Mouse (Mus musculus): ENCODE results near the gene Tsks. TPM values are rescaled to one million over a fixed set of nuclear protein-coding genes. Genes with fewer than 3 reads are reported as not detected.

Gene Tsks
- polyA plus RNA-seq, 1 experiment from 2014 or later = not detected

GRCm38 (mm10) chr7:44965975-44966374 lies 23.0 kb downstream of the Tsks start:
- Histone ChIP-seq H3K36me3 (peaks cover 57% of the 10 kb centered on the region), H3K9me3 (no peaks in the 10 kb centered on the region), H3K9ac (replicated peaks) (no peak overlapping the region), H3K4me1 (peaks cover 13% of the 10 kb centered on the region), H3K4me3 (no peak overlapping the region), H3K27ac (replicated peaks) (no peak overlapping the region), H3K4me2 (replicated peaks) (no peak overlapping the region), H3K27me3 (no peaks in the 10 kb centered on the region)
- no peak for ATAC-seq (replicated peaks)
- 86% methylated on average over 7 of the region's 7 CpGs for WGBS

DNA sequence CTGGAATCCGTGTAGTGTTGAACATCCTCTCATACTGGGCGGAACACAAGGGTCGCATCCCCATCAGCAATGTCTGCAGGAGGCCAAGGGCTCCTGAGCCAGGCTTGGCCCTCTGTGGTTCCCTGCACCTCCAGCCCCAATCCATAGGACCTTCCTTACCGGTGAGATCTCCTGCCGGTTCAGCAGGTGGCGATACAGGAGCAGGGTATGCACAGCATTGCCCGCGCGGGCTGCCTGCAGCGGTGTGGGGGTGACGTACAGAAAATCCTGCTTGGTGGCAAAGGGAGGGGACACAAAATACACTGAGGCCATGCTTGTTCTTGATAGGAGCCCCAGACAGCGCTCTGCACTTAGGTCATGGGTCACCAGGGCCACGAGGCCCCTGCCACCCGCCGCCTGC lies 23.6 kb downstream of the Tsks start:
- Histone ChIP-seq H3K4me3 (no peak overlapping the region), H3K4me2 (replicated peaks) (no peak overlapping the region), H3K27me3 (no peaks in the 10 kb centered on the region), H3K4me1 (peaks cover 19% of the 10 kb centered on the region), H3K9ac (replicated peaks) (no peak overlapping the region), H3K36me3 (peaks cover 50% of the 10 kb centered on the region), H3K9me3 (no peaks in the 10 kb centered on the region), H3K27ac (replicated peaks) (no peak overlapping the region)
- no peak for ATAC-seq (replicated peaks)
- 80% methylated on average over 15 of the region's 15 CpGs for WGBS

DNA sequence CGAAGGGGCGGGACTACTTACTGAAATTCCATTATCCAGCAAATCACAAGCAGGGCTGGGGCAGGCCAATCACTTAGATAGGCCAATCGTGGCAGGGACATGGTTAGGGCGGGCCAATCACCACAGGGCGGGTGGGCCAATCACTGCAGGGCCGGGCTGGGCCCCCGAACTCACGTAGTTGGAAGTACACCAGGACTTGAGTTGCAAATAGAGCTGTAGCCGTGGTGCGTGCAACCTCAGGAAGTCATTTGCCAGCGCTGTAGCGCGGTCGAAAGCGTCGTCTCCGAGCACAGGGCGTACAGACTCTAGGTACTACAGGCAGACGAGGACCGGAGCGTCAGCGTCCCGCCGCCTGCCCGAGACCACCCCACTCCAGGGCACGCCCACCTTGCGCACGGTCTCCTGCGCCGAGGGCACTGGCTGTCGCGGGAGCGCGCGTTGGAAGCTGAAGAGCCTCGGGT lies 27.3 kb downstream of the Tsks start:
- Histone ChIP-seq H3K27ac (replicated peaks) (peak overlapping the region; percentile 90), H3K4me2 (replicated peaks) (peak overlapping the region; percentile 95), H3K27me3 (no peaks in the 10 kb centered on the region), H3K36me3 (peaks cover 23% of the 10 kb centered on the region), H3K4me3 (peak overlapping the region; percentile 68), H3K9me3 (no peaks in the 10 kb centered on the region), H3K4me1 (peaks cover 48% of the 10 kb centered on the region), H3K9ac (replicated peaks) (peak overlapping the region; percentile 56)
- ATAC-seq (replicated peaks) = peak; percentile 96
- under 1% methylated on average over 36 of the region's 36 CpGs for WGBS

DNA sequence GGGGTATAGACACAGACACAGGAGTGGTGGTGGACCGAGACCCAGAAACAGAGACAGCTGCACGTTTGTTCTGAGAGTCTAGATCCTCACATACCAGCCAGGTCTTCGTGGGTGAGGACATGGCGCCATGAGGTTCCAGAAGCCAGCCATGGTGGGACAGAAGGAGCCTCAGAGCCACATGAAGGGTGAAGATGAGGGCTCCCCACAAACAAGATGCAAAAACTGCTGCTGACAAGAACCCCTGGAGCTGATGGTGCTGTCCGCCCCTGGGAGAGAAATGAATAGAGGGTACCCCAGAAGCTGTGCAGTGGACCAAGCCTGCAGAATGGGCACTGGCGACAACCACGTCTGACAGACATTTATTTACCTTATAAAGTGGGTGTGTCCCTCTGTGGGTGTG lies 28.1 kb downstream of the Tsks start:
- ATAC-seq (replicated peaks) = no peak
- WGBS = 67% methylated on average over 7 of the region's 7 CpGs

GRCm38 (mm10) chr7:44973415-44974130 lies 30.6 kb downstream of the Tsks start:
- Histone ChIP-seq H3K9ac (replicated peaks) (peak overlapping the region; percentile 62), H3K36me3 (peaks cover 29% of the 10 kb centered on the region), H3K4me2 (replicated peaks) (peak overlapping the region; percentile 83), H3K9me3 (no peaks in the 10 kb centered on the region), H3K4me3 (peak overlapping the region; percentile 54), H3K4me1 (peaks cover 50% of the 10 kb centered on the region), H3K27me3 (no peaks in the 10 kb centered on the region), H3K27ac (replicated peaks) (peak overlapping the region; percentile 96)
- WGBS = 28% methylated on average over 14 of the region's 14 CpGs
- ATAC-seq (replicated peaks) = no peak

More for the DNA sequence above, 28.1 kb downstream of the Tsks start:
- peak overlapping the region; percentile 68 for H3K4me3 ChIP-seq
- peaks cover 50% of the 10 kb centered on the region for H3K4me1 ChIP-seq
- peak overlapping the region; percentile 95 for H3K4me2 ChIP-seq (replicated peaks)
- H3K27me3 ChIP-seq = no peaks in the 10 kb centered on the region
- no peaks in the 10 kb centered on the region for H3K9me3 ChIP-seq
- peak overlapping the region; percentile 56 for H3K9ac ChIP-seq (replicated peaks)
- H3K27ac ChIP-seq (replicated peaks) = peak overlapping the region; percentile 90
- peaks cover 19% of the 10 kb centered on the region for H3K36me3 ChIP-seq

- peak; percentile 49 for ATAC-seq (replicated peaks)
- Histone ChIP-seq H3K36me3 (peaks cover 39% of the 10 kb centered on the region), H3K9ac (replicated peaks) (peak within 1 kb of the TSS; percentile 62), H3K27ac (replicated peaks) (peak within 1 kb of the TSS; percentile 96), H3K9me3 (no peaks in the 10 kb centered on the region), H3K4me1 (peaks cover 49% of the 10 kb centered on the region), H3K27me3 (no peaks in the 10 kb centered on the region), H3K4me2 (replicated peaks) (peak within 1 kb of the TSS; percentile 83), H3K4me3 (peak within 1 kb of the TSS; percentile 54)
- 1% methylated on average over 22 of the region's 22 CpGs for WGBS
Measured at GRCm38 (mm10) chr7:44974383-44975116, 31.5 kb downstream of the Tsks start, which contains the start of gene Cpt1c. Gene Cpt1c (minus strand): TSS chr7:44974851.

GRCm38 (mm10) chr7:44975117-44975419 lies 32.1 kb downstream of the Tsks start:
- no peaks in the 10 kb centered on the region for H3K27me3 ChIP-seq
- H3K4me3 ChIP-seq = peak overlapping the region; percentile 54
- H3K4me2 ChIP-seq (replicated peaks) = peak overlapping the region; percentile 83
- H3K4me1 ChIP-seq = peaks cover 46% of the 10 kb centered on the region
- 0 out of 2 replicates have a peak overlapping the region, but pooled peaks have one; percentile 12 for H3K9ac ChIP-seq (replicated peaks)
- ATAC-seq (replicated peaks) = 0 out of 2 replicates have a peak, but pooled peaks have one; percentile 5
- H3K36me3 ChIP-seq = peaks cover 43% of the 10 kb centered on the region
- H3K27ac ChIP-seq (replicated peaks) = peak overlapping the region; percentile 96
- H3K9me3 ChIP-seq = no peaks in the 10 kb centered on the region
- WGBS = 20% methylated on average over 6 of the region's 6 CpGs

DNA sequence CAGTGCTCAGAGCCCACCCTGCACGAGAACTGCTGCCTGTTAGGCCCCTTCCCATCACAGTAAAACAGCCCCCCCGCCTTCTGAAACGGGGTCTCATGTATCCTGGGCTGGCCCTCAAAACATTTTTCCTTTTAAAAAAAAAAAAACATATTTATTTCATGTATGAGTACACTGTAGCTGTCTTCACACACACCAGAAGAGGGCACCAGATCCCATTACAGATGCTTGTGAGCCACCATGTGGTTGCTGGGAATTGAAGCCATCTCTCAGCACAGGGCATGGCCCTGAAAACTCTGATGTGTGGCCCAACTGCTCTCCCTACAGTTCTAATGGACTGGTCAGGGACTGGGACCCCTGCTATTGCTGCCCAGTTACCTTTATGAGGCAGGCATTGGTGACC lies 35.3 kb downstream of the Tsks start:
- Histone ChIP-seq H3K36me3 (peaks cover 69% of the 10 kb centered on the region), H3K4me2 (replicated peaks) (no peak overlapping the region), H3K9me3 (no peaks in the 10 kb centered on the region), H3K4me1 (peaks cover 16% of the 10 kb centered on the region), H3K4me3 (no peak overlapping the region), H3K27ac (replicated peaks) (no peak overlapping the region), H3K9ac (replicated peaks) (no peak overlapping the region), H3K27me3 (no peaks in the 10 kb centered on the region)
- ATAC-seq (replicated peaks) = no peak
- 93% methylated on average over 3 of the region's 3 CpGs for WGBS

DNA sequence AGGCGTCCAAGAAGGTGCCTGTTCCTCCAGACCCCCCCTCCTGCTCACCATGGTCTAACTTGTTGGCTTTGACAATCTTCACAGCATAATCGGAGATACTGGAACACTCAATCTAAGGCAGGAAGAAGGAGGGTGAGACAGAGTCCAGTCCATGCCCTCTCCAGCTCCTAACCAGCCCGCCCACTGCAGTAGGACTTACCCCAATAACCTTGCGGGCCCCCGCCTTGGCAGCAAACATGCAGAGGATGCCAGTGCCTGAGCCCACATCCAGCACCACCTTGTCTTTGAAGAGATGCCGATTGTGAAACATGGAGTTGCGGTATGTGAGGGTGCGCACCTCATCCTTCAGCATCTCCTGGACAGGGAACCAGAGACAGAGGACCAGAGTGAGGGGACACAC lies 38.5 kb downstream of the Tsks start:
- Histone ChIP-seq H3K4me1 (peaks cover 20% of the 10 kb centered on the region), H3K9ac (replicated peaks) (no peak overlapping the region), H3K9me3 (no peaks in the 10 kb centered on the region), H3K4me3 (no peak overlapping the region), H3K27me3 (no peaks in the 10 kb centered on the region), H3K4me2 (replicated peaks) (no peak overlapping the region), H3K27ac (replicated peaks) (no peak overlapping the region), H3K36me3 (peaks cover 60% of the 10 kb centered on the region)
- 97% methylated on average over 8 of the region's 8 CpGs for whole genome bisulfite sequencing
- no peak for ATAC-seq (replicated peaks)

DNA sequence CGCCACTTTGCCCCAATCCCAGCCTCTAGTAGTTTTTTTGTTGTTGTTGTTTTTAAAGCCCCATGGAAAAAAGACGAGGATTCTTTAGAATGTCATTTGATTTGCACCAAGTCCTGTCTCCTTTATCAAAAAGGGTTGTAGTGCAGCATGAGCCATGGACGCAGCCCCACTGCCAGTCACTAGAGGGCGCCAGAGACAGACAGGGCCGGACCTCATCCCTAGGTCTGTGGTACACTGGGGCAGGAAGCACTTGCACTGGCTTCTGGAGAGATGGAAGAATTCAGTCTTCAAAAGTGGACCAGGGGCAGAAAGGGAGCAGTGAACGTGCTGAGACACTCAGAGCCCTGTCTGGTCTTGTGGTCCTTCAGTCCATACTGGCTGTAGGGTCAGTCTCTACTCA lies 40.1 kb downstream of the Tsks start:
- Histone ChIP-seq H3K4me1 (peaks cover 25% of the 10 kb centered on the region), H3K27me3 (no peaks in the 10 kb centered on the region), H3K4me2 (replicated peaks) (no peak overlapping the region; the same call in 1 of the 2 replicates), H3K27ac (replicated peaks) (0 out of 2 replicates have a peak overlapping the region, but pooled peaks have one; percentile 11), H3K36me3 (peaks cover 45% of the 10 kb centered on the region), H3K9me3 (no peaks in the 10 kb centered on the region), H3K4me3 (0 out of 2 replicates have a peak overlapping the region, but pooled peaks have one; percentile 8), H3K9ac (replicated peaks) (no peak overlapping the region)
- no peak for ATAC-seq (replicated peaks)
- 26% methylated on average over 6 of the region's 6 CpGs for WGBS

DNA sequence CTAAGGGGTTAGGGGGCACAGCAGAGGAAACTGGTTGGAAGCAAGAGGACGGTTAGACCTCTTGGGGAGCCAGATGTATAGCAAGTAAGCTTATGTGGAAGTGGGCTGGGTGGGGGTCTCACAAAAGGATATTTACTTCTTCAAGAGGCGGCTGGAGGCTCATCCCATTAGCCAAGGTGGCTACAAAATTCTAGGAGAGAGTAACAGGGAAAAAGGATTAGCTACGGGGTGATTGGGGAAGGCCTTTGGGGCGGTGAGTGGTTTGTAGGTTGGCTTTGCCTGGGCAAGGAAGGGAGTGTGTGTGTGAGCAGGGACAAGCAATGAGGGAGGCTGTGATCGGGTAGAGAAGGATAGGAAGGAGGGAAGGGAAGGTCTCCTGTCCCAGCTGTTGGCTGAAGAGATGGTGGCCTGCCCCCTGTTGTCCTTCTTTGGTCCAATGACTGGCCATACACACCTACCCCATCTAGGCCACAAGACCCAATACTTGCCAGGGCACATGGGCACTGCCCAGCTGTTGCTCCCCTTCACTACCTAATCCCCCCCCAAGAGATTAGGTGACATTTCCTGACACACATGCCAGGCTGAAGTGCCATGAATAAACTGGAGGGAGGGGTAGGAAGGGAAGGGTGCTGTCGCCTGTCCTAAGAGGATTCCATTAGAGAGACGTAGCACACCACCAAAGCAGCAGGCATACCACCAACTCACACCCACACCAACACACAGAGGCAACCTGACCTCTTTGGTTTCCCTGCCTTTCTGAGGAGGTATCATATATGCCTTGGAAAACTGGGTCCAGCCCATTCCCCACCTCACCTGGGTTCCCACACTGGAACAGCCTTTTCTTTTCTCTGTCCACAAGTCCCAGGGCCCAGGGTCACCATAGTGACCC lies 41.2 kb downstream of the Tsks start:
- Histone ChIP-seq H3K9me3 (no peaks in the 10 kb centered on the region), H3K4me2 (replicated peaks) (peak overlapping the region; percentile 60), H3K27me3 (no peaks in the 10 kb centered on the region), H3K27ac (replicated peaks) (0 out of 2 replicates have a peak overlapping the region, but pooled peaks have one; percentile 17), H3K4me1 (peaks cover 34% of the 10 kb centered on the region), H3K36me3 (peaks cover 34% of the 10 kb centered on the region), H3K9ac (replicated peaks) (no peak overlapping the region), H3K4me3 (peak overlapping the region; percentile 65)
- 71% methylated on average over 7 of the region's 7 CpGs for WGBS
- no peak for ATAC-seq (replicated peaks)
